Mouse (Mus musculus) CH12.LX (cell line): ENCODE results near the gene Depdc7. TPM values are rescaled to one million over a fixed set of nuclear protein-coding genes. Genes with fewer than 3 reads are reported as not detected.

Experiments
- DNase-seq: peaks from one replicate; pipeline ENCODE4 v3.0.0-alpha.2; 2013; ENCODE audit errors: extremely low read depth
- H3K27ac ChIP-seq: 2 replicates; pipeline ENCODE4 v1.5.1; 2012; ENCODE audit warnings: low read depth, mild to moderate bottlenecking, control low read depth, moderate library complexity; ENCODE audit not compliant: insufficient read depth
- H3K27me3 ChIP-seq: replicated peaks from 2 replicates; pipeline ENCODE3; 2012; ENCODE audit warnings: inconsistent platforms
- H3K36me3 ChIP-seq, 2 experiments: replicated peaks in 1 of 2; 2 replicates each; pipeline versions ENCODE3 to v1.6.1; 2012; ENCODE audit warnings: inconsistent platforms in 1 of 2, low read length in 1 of 2, mild to moderate bottlenecking in 1 of 2, mixed read lengths in 1 of 2, moderate library complexity in 1 of 2; ENCODE audit not compliant: control insufficient read depth in 1 of 2, insufficient read depth in 1 of 2
- H3K4me1 ChIP-seq, 2 experiments: 2 replicates each; pipeline ENCODE4 v1.6.1; 2012; ENCODE audit warnings: inconsistent platforms in 1 of 2, moderate library complexity in 1 of 2; ENCODE audit not compliant: insufficient read depth in 2 of 2, control insufficient read depth in 1 of 2
- H3K4me2 ChIP-seq: 2 replicates; pipeline ENCODE4 v1.6.1; 2012; ENCODE audit warnings: low read depth, mild to moderate bottlenecking, control low read depth; ENCODE audit not compliant: poor library complexity, insufficient read depth, severe bottlenecking
- H3K4me3 ChIP-seq, 3 experiments: fragments of 150-350 bp in 1 of 3; sonication (generic) in 1 of 3; replicated peaks in 1 of 3; 2 replicates each; pipeline versions ENCODE3 to v1.5.1; 2011 to 2012; ENCODE audit warnings: low read depth in 2 of 3, low read length in 2 of 3, mild to moderate bottlenecking in 2 of 3, moderate library complexity in 2 of 3, control low read depth in 1 of 3, improper control_type of control experiment in 1 of 3, inconsistent platforms in 1 of 3, mixed read lengths in 1 of 3; ENCODE audit not compliant: poor library complexity in 1 of 3
- H3K79me2 ChIP-seq: replicated peaks from 2 replicates; pipeline ENCODE4 v1.6.1; 2012; ENCODE audit warnings: mild to moderate bottlenecking, moderate library complexity; ENCODE audit not compliant: control insufficient read depth, poor library complexity, insufficient read depth, severe bottlenecking; ENCODE audit errors: extremely low read depth
- H3K9ac ChIP-seq: 2 replicates; pipeline ENCODE4 v1.6.1; 2012; ENCODE audit warnings: low read depth, mild to moderate bottlenecking, control low read depth, moderate library complexity; ENCODE audit not compliant: insufficient read depth
- H3K9me3 ChIP-seq: replicated peaks from 2 replicates; pipeline ENCODE3; 2012; ENCODE audit warnings: low read length, inconsistent platforms, mixed read lengths
- BHLHE40 ChIP-seq: IDR thresholded peaks from 2 replicates; pipeline ENCODE4 v1.6.1; 2011; ENCODE audit warnings: mild to moderate bottlenecking, low read depth, low read length, improper control_type of control experiment
- CHD1 ChIP-seq: IDR thresholded peaks from 2 replicates; pipeline ENCODE4 v1.6.1; 2012; ENCODE audit warnings: low read depth, low read length, improper control_type of control experiment, inconsistent platforms
- CHD2 ChIP-seq: IDR thresholded peaks from 2 replicates; pipeline ENCODE4 v1.6.1; 2011; ENCODE audit warnings: low read length, improper control_type of control experiment
- CTCF ChIP-seq, 2 experiments: IDR thresholded peaks in 1 of 2; conservative IDR thresholded peaks in 1 of 2; 2 replicates each; pipeline ENCODE4 v1.5.1; 2011 to 2012; ENCODE audit warnings: low read depth in 2 of 2, low read length in 2 of 2, improper control_type of control experiment in 1 of 2, inconsistent platforms in 1 of 2, mild to moderate bottlenecking in 1 of 2, moderate library complexity in 1 of 2
- E2F4 ChIP-seq: IDR thresholded peaks from 2 replicates; pipeline ENCODE4 v1.6.1; 2011; ENCODE audit warnings: low read depth, low read length, improper control_type of control experiment; ENCODE audit not compliant: insufficient replicate concordance
- ETS1 ChIP-seq: conservative IDR thresholded peaks from 2 replicates; pipeline ENCODE4 v1.6.1; 2012; ENCODE audit warnings: low read depth, mild to moderate bottlenecking, inconsistent platforms, low read length, improper control_type of control experiment, moderate library complexity
- GABPA ChIP-seq: IDR thresholded peaks from 2 replicates; pipeline ENCODE4 v1.6.1; 2012; ENCODE audit warnings: low read depth, low read length, improper control_type of control experiment, inconsistent platforms; ENCODE audit not compliant: insufficient replicate concordance
- IRF4 ChIP-seq: IDR thresholded peaks from 2 replicates; pipeline ENCODE4 v1.6.1; 2014; ENCODE audit warnings: low read depth, mild to moderate bottlenecking, inconsistent platforms, low read length, improper control_type of control experiment
- JUN ChIP-seq: IDR thresholded peaks from 2 replicates; pipeline ENCODE4 v1.6.1; 2011; ENCODE audit warnings: low read depth, mild to moderate bottlenecking, low read length, improper control_type of control experiment, moderate library complexity; ENCODE audit not compliant: insufficient read depth
- JUND ChIP-seq: conservative IDR thresholded peaks from 2 replicates; pipeline ENCODE4 v1.6.1; 2011; ENCODE audit warnings: low read depth, low read length, improper control_type of control experiment
- MAFK ChIP-seq: IDR thresholded peaks from 2 replicates; pipeline ENCODE4 v1.6.1; 2011; ENCODE audit warnings: low read length, improper control_type of control experiment; ENCODE audit not compliant: insufficient replicate concordance
- MAX ChIP-seq: IDR thresholded peaks from 2 replicates; pipeline ENCODE4 v1.6.1; 2011; ENCODE audit warnings: low read length, improper control_type of control experiment
- MEF2A ChIP-seq: IDR thresholded peaks from 2 replicates; pipeline ENCODE4 v1.6.1; 2014; ENCODE audit warnings: low read depth, mild to moderate bottlenecking, inconsistent platforms, low read length, improper control_type of control experiment, borderline replicate concordance
- MXI1 ChIP-seq: IDR thresholded peaks from 2 replicates; pipeline ENCODE4 v1.6.1; 2011; ENCODE audit warnings: mild to moderate bottlenecking, low read depth, low read length, improper control_type of control experiment
- MYC ChIP-seq: IDR thresholded peaks from 2 replicates; pipeline ENCODE4 v1.6.1; 2011; ENCODE audit warnings: low read depth, mild to moderate bottlenecking, improper control_type of control experiment, low read length
- NELFE ChIP-seq: IDR thresholded peaks from 2 replicates; pipeline ENCODE4 v1.6.1; 2011; ENCODE audit warnings: low read depth, low read length, improper control_type of control experiment
- NRF1 ChIP-seq: IDR thresholded peaks from 2 replicates; pipeline ENCODE4 v1.6.1; 2014; ENCODE audit warnings: low read depth, mild to moderate bottlenecking, inconsistent platforms, low read length, improper control_type of control experiment, moderate library complexity
- PAX5 ChIP-seq: IDR thresholded peaks from 2 replicates; pipeline ENCODE4 v1.6.1; 2012; ENCODE audit warnings: low read length, inconsistent platforms, mixed read lengths
- POLR2A ChIP-seq: IDR thresholded peaks from 2 replicates; pipeline ENCODE4 v1.6.1; 2011; ENCODE audit warnings: low read depth, mild to moderate bottlenecking, improper control_type of control experiment, low read length
- POLR2AphosphoS2 ChIP-seq: IDR thresholded peaks from 2 replicates; pipeline ENCODE4 v1.6.1; 2011; ENCODE audit warnings: low read depth, low read length, improper control_type of control experiment
- RAD21 ChIP-seq: IDR thresholded peaks from 2 replicates; pipeline ENCODE4 v1.6.1; 2011; ENCODE audit warnings: low read depth, mild to moderate bottlenecking, low read length, improper control_type of control experiment, moderate library complexity
- RCOR1 ChIP-seq: conservative IDR thresholded peaks from 2 replicates; pipeline ENCODE4 v1.6.1; 2012; ENCODE audit warnings: low read depth, mild to moderate bottlenecking, inconsistent platforms, low read length, improper control_type of control experiment
- SMC3 ChIP-seq: IDR thresholded peaks from 2 replicates; pipeline ENCODE4 v1.6.1; 2011; ENCODE audit warnings: low read depth, low read length, improper control_type of control experiment
- TCF12 ChIP-seq: IDR thresholded peaks from 2 replicates; pipeline ENCODE4 v1.6.1; 2014; ENCODE audit warnings: low read depth, mild to moderate bottlenecking, inconsistent platforms, low read length, improper control_type of control experiment
- UBTF ChIP-seq: IDR thresholded peaks from 2 replicates; pipeline ENCODE4 v1.6.1; 2012; ENCODE audit warnings: low read depth, mild to moderate bottlenecking, inconsistent platforms, low read length, improper control_type of control experiment, moderate library complexity
- USF1 ChIP-seq: IDR thresholded peaks from 2 replicates; pipeline ENCODE4 v1.6.1; 2014; ENCODE audit warnings: low read depth, mild to moderate bottlenecking, inconsistent platforms, low read length, improper control_type of control experiment
- USF2 ChIP-seq: conservative IDR thresholded peaks from 2 replicates; pipeline ENCODE4 v1.6.1; 2011; ENCODE audit warnings: low read depth, low read length, improper control_type of control experiment
- ZC3H11A ChIP-seq: IDR thresholded peaks from 2 replicates; pipeline ENCODE4 v1.6.1; 2012; ENCODE audit warnings: low read depth, mild to moderate bottlenecking, inconsistent platforms, low read length, improper control_type of control experiment
- ZKSCAN1 ChIP-seq: IDR thresholded peaks from 2 replicates; pipeline ENCODE4 v1.6.1; 2012; ENCODE audit warnings: low read depth, inconsistent platforms, low read length, improper control_type of control experiment, borderline replicate concordance
- ZMIZ1 ChIP-seq: IDR thresholded peaks from 2 replicates; pipeline ENCODE4 v1.6.1; 2012; ENCODE audit warnings: low read depth, mild to moderate bottlenecking, inconsistent platforms, low read length, improper control_type of control experiment
- dilution Hi-C: fragments of 300-500 bp; cut with MboI; formaldehyde crosslinking; loops from 2 replicates; pipeline ENCODE4 v1.14.3; 2020; ENCODE audit warnings: low sequenced_read_pairs; ENCODE audit not compliant: extremely low pct_unique_long_range_greater_than_20kb, extremely low pct_ligation_motif_present
- in situ Hi-C: fragments of 300-500 bp; cut with MboI; formaldehyde crosslinking; loops from 3 replicates; pipeline ENCODE4 v1.14.3; 2019; ENCODE audit warnings: low sequenced_read_pairs, low pct_ligation_motif_present, low pct_unique_long_range_greater_than_20kb, mixed read lengths
- polyA plus RNA-seq: library from polyadenylated mRNA; unstranded; fragments of >175 nt; gene quantifications from 2 replicates; pipeline ENCODE4 v1.2.1, GENCODE M21; 2012; ENCODE audit warnings: low read depth; ENCODE audit not compliant: insufficient read length
- total RNA-seq, 2 experiments: library from RNA; depleted of rRNA; stranded (reverse); fragments of 300-350 nt in 1 of 2; fragments of >200 nt in 1 of 2; gene quantifications; 2 replicates each; pipeline ENCODE4 v1.2.3; 2012 to 2014

The Depdc7 gene
- total RNA-seq (2012; rRNA removed): 4.3 and 5.0 TPM in 2 replicates
- total RNA-seq (2014; rRNA removed): 0.32 and 1.00 TPM in 2 replicates
- 0.63 and 0.81 TPM in 2 replicates for polyA plus RNA-seq

DNA sequence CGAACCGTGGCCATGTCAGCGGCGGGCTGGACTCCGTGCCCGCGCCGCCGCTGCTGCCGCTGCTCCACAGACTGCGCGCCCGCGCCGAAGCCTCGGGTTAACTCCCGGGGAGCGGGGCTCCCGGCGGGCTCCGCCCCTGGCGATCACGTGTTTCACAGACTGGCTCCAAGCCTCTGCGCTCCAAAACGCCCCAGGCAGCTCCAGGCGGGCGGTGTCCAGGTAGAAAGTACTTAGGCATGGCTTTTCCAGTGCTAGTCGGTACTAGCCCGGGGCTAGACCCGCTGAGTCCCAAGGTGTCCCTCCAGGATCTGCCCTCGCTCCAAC lies at the start of gene Depdc7:
Gene Depdc7 (minus strand): TSS at position 138 of the 324 bp plus-strand sequence.
- H3K27ac ChIP-seq: no peak within 1 kb of the TSS
- H3K4me3 ChIP-seq: peak within 1 kb of the TSS; percentile 35 to 85 (median 38)
- H3K9ac ChIP-seq: peak within 1 kb of the TSS; percentile 59
- no peaks in the 10 kb centered on the region for H3K9me3 ChIP-seq
- no peaks in the 10 kb centered on the region for H3K27me3 ChIP-seq
- TF ChIP-seq MAFK (no peak), UBTF (0 out of 2 replicates have a peak, but pooled peaks have one; percentile 27), PAX5 (no peak), NRF1 (peak; percentile 52; the same call in 1 of the 2 replicates), MEF2A (no peak), JUN (no peak), RCOR1 (no peak), ZC3H11A (no peak), USF2 (peak; percentile 65), USF1 (peak; percentile 79), JUND (no peak), CTCF (conservative IDR thresholded peaks at IDR 0.05 in 1 of 2, IDR thresholded peaks at IDR 0.05 in 1 of 2; ENCODE audit: low read depth in 2 of 2, low read length in 2 of 2) (no peak), TCF12 (peak; percentile 49; the same call in 1 of the 2 replicates), RAD21 (no peak), MAX (peak; percentile 78), ZMIZ1 (0 out of 2 replicates have a peak, but pooled peaks have one; percentile 35), ETS1 (no peak), POLR2AphosphoS2 (no peak), CHD2 (no peak), SMC3 (no peak), POLR2A (peak; percentile 77), CHD1 (no peak), BHLHE40 (peak; percentile 53), GABPA (no peak), IRF4 (no peak), MXI1 (no peak; the same call in 1 of the 2 replicates), NELFE (peak; percentile 48; the same call in 1 of the 2 replicates), MYC (no peak), E2F4 (no peak), ZKSCAN1 (no peak)
- peaks cover 3 to 11% of the 10 kb centered on the region in 2 experiments for H3K4me1 ChIP-seq
- in situ Hi-C loops (loop anchor here (10.0 kb wide), 1 partner anchor 58 kb away; no protein-coding TSS in a partner anchor), dilution Hi-C loops (no loop called here)
- DNase-seq: no peak
- H3K79me2 ChIP-seq: no peaks in the 10 kb centered on the region
- H3K4me2 ChIP-seq: peak within 1 kb of the TSS; percentile 69
- no peaks in the 10 kb centered on the region for H3K36me3 ChIP-seq
